Mouse (Mus musculus) heart, postnatal 0 days (tissue): ENCODE measurements at regions not wholly inside any gene's neighbourhood (a gene's known extent, or its start where the extent isn't known, plus 50 kb on each side); places are given as distances from the start of the nearest gene placed in this dataset.

Source experiments
- ATAC-seq: fragments of 200-750 bp; cut with Nextera tagmentation; 2 replicates; pipeline ENCODE4 v1.8.0; 2017; ENCODE audit warnings: low read depth, moderate number of reproducible peaks, moderate library complexity; ENCODE audit not compliant: insufficient read depth
- DNase-seq: peaks from one replicate; pipeline ENCODE4 v3.0.0-alpha.2; 2016; ENCODE audit warnings: low spot score
- H3K27ac ChIP-seq: fragments of 300-500 bp; sonication (generic); 2 replicates; pipeline ENCODE4 v1.5.1; 2014; ENCODE audit warnings: low read depth, mild to moderate bottlenecking
- H3K27me3 ChIP-seq: fragments of 300-500 bp; sonication (generic); 2 replicates; pipeline ENCODE4 v1.6.1; 2014; ENCODE audit warnings: low read length, mixed read lengths; ENCODE audit not compliant: control insufficient read depth, insufficient read depth
- H3K36me3 ChIP-seq: fragments of 300-500 bp; sonication (generic); replicated peaks from 2 replicates; pipeline ENCODE4 v1.6.1; 2014; ENCODE audit warnings: low read length, mixed read lengths; ENCODE audit not compliant: control insufficient read depth, insufficient read depth
- H3K4me1 ChIP-seq: fragments of 300-500 bp; sonication (generic); 2 replicates; pipeline ENCODE4 v1.6.1; 2014; ENCODE audit warnings: antibody characterized with exemption; ENCODE audit not compliant: control insufficient read depth, insufficient read depth
- H3K4me2 ChIP-seq: fragments of 300-500 bp; sonication (generic); 2 replicates; pipeline ENCODE4 v1.6.1; 2014; ENCODE audit warnings: low read depth, mild to moderate bottlenecking, low read length, moderate library complexity
- H3K4me3 ChIP-seq: fragments of 300-500 bp; sonication (generic); 2 replicates; pipeline ENCODE4 v1.5.1; 2014; ENCODE audit warnings: low read depth, low read length
- H3K9ac ChIP-seq: fragments of 300-500 bp; sonication (generic); replicated peaks from 2 replicates; pipeline ENCODE4 v1.6.1; 2014; ENCODE audit warnings: low read depth, low read length, mixed read lengths
- H3K9me3 ChIP-seq: fragments of 300-500 bp; sonication (generic); replicated peaks from 2 replicates; pipeline ENCODE4 v1.6.1; 2016; ENCODE audit warnings: low read length; ENCODE audit not compliant: control insufficient read depth
- CTCF ChIP-seq: IDR thresholded peaks from 2 replicates; pipeline ENCODE4 v1.5.1; 2016; ENCODE audit warnings: antibody characterized with exemption, control low read depth, low read depth
- EP300 ChIP-seq: IDR thresholded peaks from 2 replicates; pipeline ENCODE4 v1.6.1; 2016; ENCODE audit warnings: antibody characterized with exemption, low read depth
- WGBS: fragments of 180-500 bp; shearing (Covaris S2); extraction: QIAGEN DNeasy Blood & Tissue Kit; methylation state at CpG from one replicate; pipeline ENCODE4 v1.1.7; 2014; 5-methylcytosine and 5-hydroxymethylcytosine counted together

DNA sequence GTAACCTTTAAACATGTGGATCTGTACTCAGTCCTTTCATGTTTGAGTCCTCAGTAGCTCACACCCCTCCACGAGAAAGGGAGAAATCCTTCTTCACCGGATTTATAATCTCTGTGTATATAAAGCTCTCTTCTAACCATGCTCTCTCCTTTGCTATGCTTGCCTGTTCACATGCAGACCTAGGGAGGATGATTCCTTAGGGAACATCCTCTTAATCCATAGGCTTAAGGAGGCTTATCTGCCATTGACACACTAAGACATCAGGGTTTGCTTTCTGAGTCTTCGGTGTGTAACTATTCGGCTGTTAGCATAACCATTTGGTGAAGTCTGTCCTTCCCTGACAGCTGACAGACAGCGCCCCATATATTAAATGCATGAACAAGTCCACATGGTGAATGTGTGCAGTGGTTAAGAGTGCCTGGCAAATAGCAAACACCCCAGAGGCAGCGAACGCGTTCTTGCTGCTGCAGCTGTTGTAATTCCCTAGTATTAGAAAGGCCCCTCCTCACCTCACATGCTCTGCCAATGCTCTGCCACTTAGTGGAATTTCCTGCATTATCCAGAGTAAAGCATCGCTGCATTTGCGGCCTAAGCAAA is 205.2 kb upstream of the Gm12728 start:
- no peak for ATAC-seq
- no peak overlapping the region for H3K27ac ChIP-seq
- TF ChIP-seq EP300, result no peak
- H3K4me3 ChIP-seq, result no peak overlapping the region
- no peaks in the 10 kb centered on the region for H3K9me3 ChIP-seq
- H3K36me3 ChIP-seq, result no peaks in the 10 kb centered on the region
- H3K27me3 ChIP-seq, result no peaks in the 10 kb centered on the region
- no peaks in the 10 kb centered on the region for H3K4me1 ChIP-seq
- no peak overlapping the region for H3K9ac ChIP-seq
- WGBS, result 84% methylated on average over 10 of the region's 10 CpGs
- H3K4me2 ChIP-seq, result no peak overlapping the region
- no peak for DNase-seq

DNA sequence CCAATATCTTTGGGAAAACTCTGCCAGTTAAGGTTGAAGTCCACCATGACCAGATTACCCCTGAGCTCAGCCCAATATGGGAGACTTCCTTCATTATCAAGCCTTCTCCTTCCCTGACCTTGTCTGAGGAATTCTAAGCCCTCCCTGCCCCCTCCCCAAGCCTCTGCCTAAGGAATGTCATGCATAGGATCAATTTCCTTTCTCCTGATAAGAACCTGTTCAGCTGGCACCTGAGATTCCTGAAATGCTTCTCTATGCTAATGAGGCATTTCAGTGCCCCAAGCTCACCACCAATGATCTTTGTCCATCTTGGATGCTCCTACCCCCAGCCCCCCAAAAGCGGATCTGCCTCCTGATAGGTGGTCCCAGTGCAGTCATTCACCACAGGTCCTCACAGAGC is 186.0 kb upstream of the Gm12728 start:
- no peaks in the 10 kb centered on the region for H3K4me1 ChIP-seq
- no peak overlapping the region for H3K4me3 ChIP-seq
- no peak overlapping the region for H3K9ac ChIP-seq
- H3K27ac ChIP-seq, result no peak overlapping the region
- H3K36me3 ChIP-seq, result no peaks in the 10 kb centered on the region
- DNase-seq, result no peak
- H3K9me3 ChIP-seq, result no peaks in the 10 kb centered on the region
- TF ChIP-seq CTCF (no peak), EP300 (no peak)
- ATAC-seq, result no peak
- WGBS, result 63% methylated on average over 1 of the region's 1 CpGs
- no peak overlapping the region for H3K4me2 ChIP-seq
- H3K27me3 ChIP-seq, result no peaks in the 10 kb centered on the region

DNA sequence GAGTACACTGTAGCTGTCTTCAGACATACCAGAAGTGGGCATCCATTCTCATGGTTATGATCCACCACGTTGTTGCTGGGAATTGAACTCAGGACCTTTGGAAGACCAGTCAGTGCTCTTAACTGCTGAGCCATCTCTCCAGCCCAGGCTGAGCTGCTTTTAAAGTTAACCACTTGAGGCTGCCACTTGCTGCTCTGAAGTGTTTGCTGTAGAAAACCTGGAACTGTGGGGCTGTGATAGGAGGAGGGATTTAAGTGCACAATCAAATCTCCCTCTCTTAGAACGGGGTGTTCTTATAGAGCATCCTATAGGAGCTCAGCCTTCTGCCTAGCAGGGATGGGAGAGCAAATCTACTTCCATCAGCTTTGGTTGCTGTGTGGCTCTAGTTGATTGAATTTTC is 185.1 kb upstream of the Gm12728 start:
- TF ChIP-seq CTCF, result no peak
- no peak for TF ChIP-seq EP300
- Histone ChIP-seq H3K27me3 (no peaks in the 10 kb centered on the region), H3K4me1 (no peaks in the 10 kb centered on the region), H3K9ac (no peak overlapping the region), H3K27ac (no peak overlapping the region), H3K4me3 (no peak overlapping the region), H3K9me3 (no peaks in the 10 kb centered on the region), H3K4me2 (no peak overlapping the region), H3K36me3 (no peaks in the 10 kb centered on the region)
- WGBS, result 76% methylated on average over 2 of the region's 2 CpGs
- no peak for DNase-seq
- ATAC-seq, result no peak

DNA sequence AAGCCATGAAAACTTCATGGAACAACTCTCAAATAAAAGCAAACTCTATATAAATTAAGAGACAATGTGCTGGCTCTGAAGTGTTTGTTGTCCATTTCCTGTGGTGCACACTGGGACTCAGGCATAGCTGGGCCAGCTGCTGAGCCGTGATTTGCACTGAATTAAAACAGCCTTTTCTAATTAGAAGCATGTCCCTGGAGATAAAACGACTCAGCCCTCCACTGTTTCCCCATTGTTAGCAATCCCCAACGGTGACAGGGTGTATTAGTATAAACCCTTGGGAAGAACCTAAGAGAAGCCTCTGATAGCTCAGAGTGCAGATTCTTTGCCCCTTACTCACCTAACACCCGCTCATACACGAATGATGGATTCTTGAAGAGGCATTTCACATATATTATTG is 182.9 kb upstream of the Gm12728 start:
- no peak overlapping the region for H3K27ac ChIP-seq
- H3K4me2 ChIP-seq, result no peak overlapping the region
- no peak for ATAC-seq
- no peaks in the 10 kb centered on the region for H3K9me3 ChIP-seq
- TF ChIP-seq EP300 (no peak), CTCF (no peak)
- 35% methylated on average over 5 of the region's 5 CpGs for WGBS
- no peak for DNase-seq
- no peak overlapping the region for H3K9ac ChIP-seq
- no peaks in the 10 kb centered on the region for H3K27me3 ChIP-seq
- H3K4me3 ChIP-seq, result no peak overlapping the region
- H3K36me3 ChIP-seq, result no peaks in the 10 kb centered on the region
- no peaks in the 10 kb centered on the region for H3K4me1 ChIP-seq

DNA sequence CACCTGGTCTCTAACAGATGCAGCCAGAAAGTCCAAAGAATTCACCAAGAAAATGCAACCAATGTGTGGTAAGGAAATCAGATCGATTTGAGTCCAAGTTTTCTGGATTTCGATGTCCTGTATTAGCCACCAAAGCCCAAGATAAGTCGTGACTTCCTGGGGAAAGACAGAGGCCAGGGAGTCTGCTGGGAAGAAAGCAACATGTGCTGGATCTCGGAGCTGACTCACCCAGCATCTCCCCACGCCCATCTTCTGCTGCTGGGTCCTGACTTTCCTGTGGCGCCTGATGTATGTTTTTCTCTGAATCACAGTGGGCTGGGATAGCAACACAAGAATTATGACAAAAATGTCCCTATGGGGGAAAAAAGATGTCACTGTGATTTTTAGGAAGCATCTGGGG is 178.8 kb upstream of the Gm12728 start:
- H3K9me3 ChIP-seq, result no peaks in the 10 kb centered on the region
- no peak overlapping the region for H3K27ac ChIP-seq
- H3K4me3 ChIP-seq, result no peak overlapping the region
- TF ChIP-seq CTCF (no peak), EP300 (no peak)
- H3K9ac ChIP-seq, result no peak overlapping the region
- no peak overlapping the region for H3K4me2 ChIP-seq
- DNase-seq, result no peak
- WGBS, result 47% methylated on average over 6 of the region's 6 CpGs
- H3K36me3 ChIP-seq, result no peaks in the 10 kb centered on the region
- no peaks in the 10 kb centered on the region for H3K27me3 ChIP-seq
- ATAC-seq, result no peak
- no peaks in the 10 kb centered on the region for H3K4me1 ChIP-seq

DNA sequence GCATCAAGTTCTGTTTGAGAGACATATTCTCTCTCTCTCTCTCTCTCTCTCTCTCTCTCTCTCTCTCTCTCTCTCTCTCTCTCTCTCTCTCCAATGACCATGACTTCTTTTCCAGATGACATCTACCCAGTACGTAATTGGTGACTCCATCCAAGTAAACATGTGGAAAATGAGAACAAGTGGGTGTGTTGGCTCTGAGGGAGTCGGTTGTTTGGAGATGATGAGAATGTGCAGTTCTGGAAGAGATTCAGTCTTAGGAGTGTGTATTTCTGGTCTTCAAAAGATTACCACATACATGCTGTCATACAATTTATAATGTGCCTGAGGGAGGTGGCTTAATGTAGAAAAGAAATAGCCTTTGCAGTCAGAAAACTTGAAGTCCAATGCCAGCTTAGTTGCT is 175.3 kb upstream of the Gm12728 start:
- no peaks in the 10 kb centered on the region for H3K27me3 ChIP-seq
- H3K4me1 ChIP-seq, result no peaks in the 10 kb centered on the region
- 80% methylated on average over 2 of the region's 2 CpGs for WGBS
- no peaks in the 10 kb centered on the region for H3K9me3 ChIP-seq
- DNase-seq (no peak), ATAC-seq (no peak)
- no peak overlapping the region for H3K27ac ChIP-seq
- no peak overlapping the region for H3K4me3 ChIP-seq
- H3K9ac ChIP-seq, result no peak overlapping the region
- no peak overlapping the region for H3K4me2 ChIP-seq
- TF ChIP-seq CTCF (no peak), EP300 (no peak)
- H3K36me3 ChIP-seq, result no peaks in the 10 kb centered on the region
